Comparison of ENCODE assay signal across 8 mouse cellular contexts in genomic region chr4:101182603-101183011, GRCm38 (mm10).
DNase-seq lines count a peak whose midpoint lies in the region; ATAC-seq and TF ChIP-seq lines count a peak whose summit lies in the region.

No protein-coding gene starts in this region.

- no peak for TF ChIP-seq RAD21 in CH12.LX (IDR thresholded peaks at IDR 0.05; ENCODE audit: low read depth, low read length)

- no peak for TF ChIP-seq CTCF in CH12.LX (conservative IDR thresholded peaks at IDR 0.05 in 1 of 2, IDR thresholded peaks at IDR 0.05 in 1 of 2; ENCODE audit: low read depth in 2 of 2, low read length in 2 of 2)
- peak; percentile 25; the same call in 1 of the 2 replicates for TF ChIP-seq CTCF in lung, postnatal 0 days (IDR thresholded peaks at IDR 0.05)

- no peaks in the 10 kb centered on the region for H3K27me3 ChIP-seq in CH12.LX (replicated peaks)
- H3K27me3 ChIP-seq in lung, postnatal 0 days (replicated peaks; ENCODE audit: insufficient read depth, low read length), result no peaks in the 10 kb centered on the region

- peaks cover 30 to 89% of the 10 kb centered on the region in 2 experiments for H3K36me3 ChIP-seq in CH12.LX (replicated peaks in 1 of 2; ENCODE audit: control insufficient read depth in 1 of 2, insufficient read depth in 1 of 2, low read length in 1 of 2)
- H3K36me3 ChIP-seq in lung, postnatal 0 days (ENCODE audit: insufficient read depth, low read length), result peaks cover 23% of the 10 kb centered on the region; the same call in 1 of the 2 replicates

- no peak for TF ChIP-seq EP300 in CH12.LX (IDR thresholded peaks at IDR 0.05; ENCODE audit: low read length)
- no peak for TF ChIP-seq EP300 in lung, postnatal 0 days (IDR thresholded peaks at IDR 0.05)

- TF ChIP-seq POLR2A in CH12.LX (IDR thresholded peaks at IDR 0.05; ENCODE audit: low read depth, low read length), result no peak

- no peak overlapping the region for H3K9ac ChIP-seq in CH12.LX (ENCODE audit: insufficient read depth, low read depth)
- no peak overlapping the region for H3K9ac ChIP-seq in lung, postnatal 0 days (replicated peaks; ENCODE audit: low read depth)

- H3K4me3 ChIP-seq in CH12.LX (replicated peaks in 1 of 3; ENCODE audit: low read depth in 2 of 3, low read length in 2 of 3, poor library complexity in 1 of 3), result no peak overlapping the region
- H3K4me3 ChIP-seq in lung, postnatal 0 days (ENCODE audit: low read depth, low read length), result no peak overlapping the region

- DNase-seq in 416B (ENCODE audit: low read depth), result peak; percentile 57
- DNase-seq in CH12.LX (ENCODE audit: extremely low read depth), result peak; percentile 53
- peak; percentile 38 to 45 for DNase-seq in heart, postnatal 36 days
- DNase-seq in lung, postnatal 0 days (ENCODE audit: low spot score), result peak; percentile 64
- DNase-seq in thymus, postnatal 14 days, result peak; percentile 77
- DNase-seq in right cerebral cortex, postnatal 36 days (ENCODE audit: low spot score in 2 of 2), result no peak
- no peak for DNase-seq in layer of hippocampus, adult 9-11 months

- in situ Hi-C loops in CH12.LX (cut with MboI; ENCODE audit: low pct_ligation_motif_present, low pct_unique_long_range_greater_than_20kb, low sequenced_read_pairs), result no loop called here

- H3K79me2 ChIP-seq in CH12.LX (replicated peaks; ENCODE audit: control insufficient read depth, extremely low read depth, insufficient read depth, poor library complexity, severe bottlenecking), result no peaks in the 10 kb centered on the region

- no peaks in the 10 kb centered on the region for H3K9me3 ChIP-seq in CH12.LX (replicated peaks; ENCODE audit: low read length)
- no peaks in the 10 kb centered on the region for H3K9me3 ChIP-seq in lung, postnatal 0 days (ENCODE audit: low read length)

- peaks cover 0 to 32% of the 10 kb centered on the region in 2 experiments; a peak in 2 of 4 replicates for H3K4me1 ChIP-seq in CH12.LX (ENCODE audit: control insufficient read depth in 1 of 2, insufficient read depth in 2 of 2)
- no peaks in the 10 kb centered on the region for H3K4me1 ChIP-seq in lung, postnatal 0 days (ENCODE audit: insufficient read depth, low read depth, low read length)

- H3K4me2 ChIP-seq in CH12.LX (ENCODE audit: insufficient read depth, low read depth, poor library complexity, severe bottlenecking), result peak overlapping the region; percentile 61; the same call in 1 of the 2 replicates
- H3K4me2 ChIP-seq in lung, postnatal 0 days (replicated peaks; ENCODE audit: low read depth, low read length), result no peak overlapping the region

- ATAC-seq in lung, postnatal 0 days, result peak; percentile 60
- ATAC-seq in cerebellum, adult (ENCODE audit: insufficient number of reproducible peaks, low FRiP score, low TSS enrichment), result no peak

- dilution Hi-C loops in CH12.LX (cut with MboI; ENCODE audit: extremely low pct_ligation_motif_present, extremely low pct_unique_long_range_greater_than_20kb, low sequenced_read_pairs), result no loop called here

- H3K27ac ChIP-seq in CH12.LX (ENCODE audit: insufficient read depth, low read depth), result peak overlapping the region; percentile 55; the same call in 1 of the 2 replicates
- peak overlapping the region; percentile 45 for H3K27ac ChIP-seq in lung, postnatal 0 days (ENCODE audit: low read length)

- WGBS in lung, postnatal 0 days, result 40% methylated on average over 9 of the region's 9 CpGs

- intact Hi-C loops in heart, postnatal 36 days (cut with DNase I), result loop anchor here (5.0 kb wide), 1 partner anchor 80 kb away; no protein-coding TSS in a partner anchor

TF ChIP-seq in CH12.LX, 34 proteins besides CTCF, POLR2A, EP300 and RAD21:
- peak; percentile 34; the same call in 1 of the 2 replicates for TF ChIP-seq ELF1 (IDR thresholded peaks at IDR 0.05; ENCODE audit: low read depth, low read length)
- TF ChIP-seq IRF4 (IDR thresholded peaks at IDR 0.05; ENCODE audit: low read depth, low read length), result 0 out of 2 replicates have a peak, but pooled peaks have one; percentile 32
- no peak for TF ChIP-seq ZMIZ1 (IDR thresholded peaks at IDR 0.05; ENCODE audit: low read depth, low read length)
- peak; percentile 85 for TF ChIP-seq ZNF384 (IDR thresholded peaks at IDR 0.05; ENCODE audit: low read depth, low read length)

Comparison
In these comparisons a context has a peak if more than half of its experiments do, and no peak if none do; other contexts are left out.
1. DNase-seq: peak in 416B (single experiment), CH12.LX (single experiment), heart, postnatal 36 days (2 of 2), lung, postnatal 0 days (single experiment) and thymus, postnatal 14 days (single experiment); none in right cerebral cortex, postnatal 36 days (0 of 2) and layer of hippocampus, adult 9-11 months (single experiment).